Mouse (Mus musculus) thymus, postnatal 36 days (tissue): ENCODE data around the gene Adarb2.

Experiments
- DNase-seq, 2 experiments: peaks; one replicate each; pipeline ENCODE4 v3.0.0; 2022; ENCODE audit warnings: mixed read lengths in 2 of 2

Adarb2 gene

GRCm38 (mm10) chr13:8699831-8700230 is 497.2 kb downstream of the Adarb2 start:
- DNase-seq = no peak

DNA sequence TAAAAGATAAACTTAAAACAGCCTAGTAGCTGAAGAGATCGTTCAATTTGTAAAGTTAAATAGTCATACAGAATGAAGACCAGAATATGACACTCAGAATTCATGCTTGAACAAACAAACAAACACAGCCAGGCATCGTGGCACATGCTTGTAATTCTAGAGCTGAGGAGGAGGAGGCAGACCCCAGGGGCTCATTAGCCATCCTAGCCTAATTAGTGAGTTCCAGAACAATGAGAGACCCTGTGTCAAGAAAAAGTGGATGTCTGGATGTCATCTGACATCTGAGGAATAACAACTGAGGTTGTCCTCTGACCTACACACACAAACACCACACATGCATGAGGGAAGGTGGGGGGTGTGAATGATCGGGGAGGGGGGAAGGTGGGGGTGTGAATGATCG is 498.3 kb downstream of the Adarb2 start:
- DNase-seq = no peak

GRCm38 (mm10) chr13:8705296-8705695 is 502.6 kb downstream of the Adarb2 start:
- DNase-seq = no peak

- no peak for DNase-seq
These were observed 510.7 kb downstream of the Adarb2 start for GRCm38 (mm10) chr13:8713377-8713776.

DNA sequence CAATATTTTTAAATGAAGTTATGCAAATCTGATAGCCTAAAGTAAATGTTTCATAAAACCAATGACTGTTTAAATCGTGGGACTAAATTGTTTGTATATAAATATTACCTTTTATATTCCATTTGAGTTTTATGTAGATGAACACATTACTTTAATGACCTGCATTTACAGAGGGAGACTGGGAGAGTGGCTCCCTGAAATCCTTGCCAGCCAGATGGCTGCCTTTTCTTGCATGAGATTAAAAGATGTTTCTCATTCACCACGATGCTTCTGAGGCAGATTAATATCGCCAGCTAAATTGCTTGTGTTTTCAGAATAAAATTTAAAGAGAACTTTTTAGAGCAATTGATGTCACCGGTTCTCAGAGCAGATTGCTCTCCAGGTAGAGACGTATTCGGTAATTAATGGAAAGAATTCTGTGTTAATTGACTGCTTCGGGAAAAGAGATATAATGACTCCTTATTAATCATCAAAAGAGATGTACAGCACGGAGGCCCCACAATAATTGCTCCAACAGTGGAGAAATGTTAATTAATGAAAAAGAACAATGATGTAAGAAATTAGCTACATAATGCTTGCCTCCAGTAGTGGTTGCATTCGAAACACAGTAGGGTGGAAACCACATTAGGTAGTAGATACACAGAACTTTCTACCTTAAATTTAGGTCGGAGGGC is 527.4 kb downstream of the Adarb2 start:
- no peak for DNase-seq

GRCm38 (mm10) chr13:8737139-8737865 is 534.6 kb downstream of the Adarb2 start:
- DNase-seq = no peak

DNA sequence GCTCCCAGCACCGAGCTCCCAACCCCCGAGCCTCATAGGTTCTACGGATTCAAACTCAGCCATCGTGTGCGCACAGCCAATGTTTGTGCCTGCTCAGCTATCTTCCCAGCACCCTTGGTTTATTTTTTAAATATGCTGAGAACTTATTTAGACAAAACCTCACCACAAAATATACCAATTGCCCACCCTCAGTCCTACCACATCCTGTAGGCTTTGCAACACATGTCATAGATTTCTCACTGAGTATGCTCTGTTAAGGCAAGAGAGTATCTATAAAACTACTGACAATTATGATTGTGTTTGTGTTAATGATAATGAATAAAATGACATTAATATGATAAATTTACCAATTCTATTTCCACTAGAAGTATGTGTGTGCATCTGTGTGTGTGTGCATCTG is 540.1 kb downstream of the Adarb2 start:
- DNase-seq = no peak

DNA sequence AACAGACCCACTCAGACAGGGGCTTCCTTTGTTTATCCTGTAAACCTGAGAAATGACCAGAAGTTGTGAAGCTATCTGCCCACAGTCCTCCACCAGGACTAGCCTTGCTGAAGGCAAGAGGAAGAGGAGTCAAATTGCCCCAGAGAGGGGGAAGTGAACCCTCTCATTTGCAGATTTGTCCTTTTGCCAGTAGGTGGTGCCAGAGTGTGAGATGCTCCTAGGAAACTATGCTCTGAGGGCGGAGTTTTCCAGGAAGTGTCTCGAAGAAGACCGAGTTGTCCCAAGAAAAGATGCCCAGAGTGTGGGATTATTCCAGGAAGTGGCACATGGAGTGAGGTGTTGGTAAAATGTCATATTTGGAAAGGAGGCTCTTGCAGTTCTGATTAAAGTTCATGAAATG is 541.9 kb downstream of the Adarb2 start:
- peak in 1 of 2 experiments; percentile 4 for DNase-seq

DNA sequence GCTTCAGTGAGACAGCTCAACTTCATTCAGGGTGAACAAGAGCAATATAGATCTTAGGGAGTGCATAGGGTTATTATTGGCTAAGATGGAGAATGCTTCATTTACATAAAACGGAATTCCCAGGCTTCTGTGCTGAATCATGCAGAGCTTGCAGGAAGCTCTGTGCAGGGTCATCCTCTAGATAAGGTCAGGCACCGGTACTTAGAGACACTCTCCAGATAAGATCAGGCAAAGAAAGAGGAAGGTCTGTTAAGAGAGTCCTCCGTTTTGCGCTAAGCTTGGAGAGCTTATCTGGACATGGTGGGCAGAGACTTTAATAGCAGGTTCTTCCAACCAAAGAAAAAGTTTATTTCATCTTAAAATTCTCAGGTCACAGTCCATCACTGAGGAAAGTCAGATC is 542.9 kb downstream of the Adarb2 start:
- no peak for DNase-seq

DNA sequence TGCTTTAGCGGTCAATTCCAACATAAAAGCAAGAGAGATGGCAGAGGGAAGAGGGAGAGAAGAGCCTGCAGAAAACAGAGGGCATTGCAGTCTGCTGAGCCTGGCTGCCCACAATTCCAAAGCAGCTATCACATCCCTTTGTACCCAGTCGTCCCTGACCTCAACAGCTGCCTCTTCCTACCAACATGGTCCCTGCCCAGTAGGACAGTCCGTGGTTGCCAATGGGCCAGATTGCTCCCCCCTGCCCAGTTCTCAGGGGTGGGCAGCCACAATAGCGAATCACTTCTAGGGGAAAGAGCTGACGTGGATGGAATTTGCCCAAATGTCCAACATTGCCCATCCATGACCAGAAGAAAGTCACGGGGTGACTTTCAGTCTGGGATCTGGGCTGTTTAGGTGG is 546.8 kb downstream of the Adarb2 start:
- DNase-seq = no peak

DNA sequence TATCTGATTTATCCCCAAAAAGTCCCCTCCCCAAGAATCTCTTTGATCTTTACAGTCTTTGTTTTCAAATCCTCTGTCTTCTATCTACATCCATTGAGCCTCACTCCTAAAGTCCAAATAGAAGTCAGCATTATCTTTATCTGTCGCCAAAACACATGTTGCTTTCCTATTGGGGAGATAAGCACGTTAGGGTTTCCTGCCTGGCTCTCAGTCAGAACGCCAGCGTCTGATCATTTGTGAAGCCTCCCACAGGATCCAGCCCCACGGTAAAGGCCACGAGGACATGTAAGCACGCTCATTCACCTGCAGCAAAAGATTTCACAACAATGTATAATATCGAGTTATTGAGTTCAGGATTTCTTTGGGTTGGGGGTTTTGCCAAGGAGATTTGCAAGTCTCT is 558.3 kb downstream of the Adarb2 start:
- no peak for DNase-seq

DNA sequence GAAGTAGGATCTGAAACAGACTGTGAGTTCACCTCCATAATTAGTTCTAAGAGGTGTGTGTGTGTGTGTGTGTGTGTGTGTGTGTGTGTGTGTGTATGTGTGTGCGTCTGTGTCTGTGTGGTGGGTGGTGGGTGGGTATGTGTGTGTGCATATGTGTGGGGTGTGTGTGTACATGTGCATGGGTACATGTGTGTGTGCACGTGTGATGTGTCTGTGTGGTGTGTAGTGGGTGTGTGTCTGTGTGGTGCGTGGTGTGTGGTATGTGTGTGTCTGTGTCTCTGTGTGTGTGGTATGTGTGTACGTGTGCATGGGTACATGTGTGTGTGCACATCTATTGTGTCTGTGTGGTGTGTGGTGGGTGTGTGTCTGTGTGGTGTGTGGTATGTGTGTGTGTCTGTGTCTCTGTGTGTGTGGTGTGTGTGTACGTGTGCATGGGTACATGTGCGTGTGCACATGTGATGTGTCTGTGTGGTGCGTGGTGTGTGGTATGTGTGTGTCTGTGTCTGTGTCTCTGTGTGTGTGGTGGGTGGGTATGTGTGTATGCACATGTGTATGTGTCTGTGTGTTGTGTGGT is 567.1 kb downstream of the Adarb2 start:
- DNase-seq = no peak

DNA sequence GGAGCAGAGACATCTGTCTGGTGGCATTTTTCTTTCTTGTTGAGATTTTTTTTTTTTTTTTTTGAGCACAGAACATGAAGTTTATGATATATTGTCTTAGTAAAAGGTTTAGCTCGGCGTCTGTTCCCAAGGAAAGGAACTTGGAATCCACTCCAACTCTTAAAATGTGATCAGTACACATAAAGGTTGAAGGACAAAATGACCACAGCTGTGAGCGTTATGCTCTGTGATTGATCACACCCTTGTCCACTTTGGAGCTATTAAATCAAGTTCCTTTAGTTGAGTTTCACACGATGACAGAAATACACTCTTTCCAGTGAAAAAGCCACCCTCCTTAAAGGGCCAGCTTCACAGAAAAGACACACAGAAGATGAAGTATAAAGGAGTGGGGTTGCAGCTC is 568.0 kb downstream of the Adarb2 start:
- no peak for DNase-seq

DNA sequence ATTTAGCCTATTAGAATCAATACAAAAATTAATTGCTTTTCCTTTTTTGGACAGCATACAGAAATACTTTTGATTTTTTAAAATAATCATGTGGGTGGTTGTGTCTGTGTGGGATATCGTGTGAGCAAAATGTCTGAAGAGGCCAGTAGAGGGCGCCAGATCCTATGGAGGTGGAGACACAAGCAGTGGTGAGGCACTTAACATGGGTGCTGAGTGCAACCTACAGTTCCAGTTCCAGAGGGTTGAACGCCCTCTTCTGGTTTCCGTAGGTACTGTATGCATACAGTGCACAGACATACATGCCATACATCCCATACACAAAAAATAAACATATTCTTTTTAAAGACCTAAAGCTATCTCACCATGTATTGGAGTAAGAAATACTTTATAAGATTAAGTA is 577.8 kb downstream of the Adarb2 start:
- DNase-seq = peak; percentile 62 to 65

DNA sequence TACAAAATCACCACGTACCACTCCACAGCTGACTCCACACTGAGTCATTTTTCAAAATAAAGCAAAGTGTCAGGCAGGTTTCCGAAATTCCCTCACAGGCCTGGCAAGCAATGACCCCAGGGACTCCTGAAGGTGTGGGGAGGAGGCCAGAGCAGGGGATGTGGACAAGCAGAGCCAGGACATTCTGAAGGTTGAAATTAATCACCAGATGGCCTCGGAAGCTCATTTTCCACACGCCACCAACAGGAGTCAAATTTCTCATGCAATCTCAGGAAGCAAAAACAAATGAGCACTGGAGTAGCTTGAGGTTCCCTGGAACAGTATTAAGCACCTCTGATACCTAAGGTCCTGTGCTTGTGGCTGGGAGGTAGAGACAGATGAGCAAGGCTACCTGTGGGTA is 580.0 kb downstream of the Adarb2 start:
- no peak for DNase-seq

DNA sequence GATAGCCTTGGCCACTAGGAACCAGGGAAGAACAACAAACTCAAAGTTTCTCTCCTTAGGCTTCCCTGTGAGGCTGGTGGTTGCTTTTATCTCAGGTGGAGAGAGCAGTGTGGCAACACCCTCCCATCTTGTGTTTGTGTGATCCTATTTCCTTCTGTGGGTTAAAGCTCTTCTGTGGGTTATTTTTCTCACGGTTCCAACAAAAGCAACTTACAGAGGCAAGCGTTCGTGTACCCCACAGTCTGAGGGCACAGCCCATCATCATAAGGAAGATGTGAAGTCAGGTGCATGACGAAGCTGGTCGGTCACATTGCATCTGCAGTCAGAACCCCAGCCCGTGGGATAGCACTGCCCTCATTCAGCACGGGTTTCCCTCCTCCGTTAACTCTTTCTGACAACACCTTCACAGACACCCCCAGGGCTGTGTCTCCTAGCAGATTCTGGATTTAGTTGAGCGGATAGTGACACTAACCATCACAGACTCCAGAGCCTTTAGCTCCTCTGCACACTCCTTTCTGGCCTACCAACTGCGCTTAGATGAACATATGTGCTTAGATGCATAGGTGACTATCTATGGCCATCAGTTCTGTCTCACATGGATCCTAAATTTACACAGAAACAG is 581.1 kb downstream of the Adarb2 start:
- peak in 1 of 2 experiments; percentile 19 for DNase-seq

DNA sequence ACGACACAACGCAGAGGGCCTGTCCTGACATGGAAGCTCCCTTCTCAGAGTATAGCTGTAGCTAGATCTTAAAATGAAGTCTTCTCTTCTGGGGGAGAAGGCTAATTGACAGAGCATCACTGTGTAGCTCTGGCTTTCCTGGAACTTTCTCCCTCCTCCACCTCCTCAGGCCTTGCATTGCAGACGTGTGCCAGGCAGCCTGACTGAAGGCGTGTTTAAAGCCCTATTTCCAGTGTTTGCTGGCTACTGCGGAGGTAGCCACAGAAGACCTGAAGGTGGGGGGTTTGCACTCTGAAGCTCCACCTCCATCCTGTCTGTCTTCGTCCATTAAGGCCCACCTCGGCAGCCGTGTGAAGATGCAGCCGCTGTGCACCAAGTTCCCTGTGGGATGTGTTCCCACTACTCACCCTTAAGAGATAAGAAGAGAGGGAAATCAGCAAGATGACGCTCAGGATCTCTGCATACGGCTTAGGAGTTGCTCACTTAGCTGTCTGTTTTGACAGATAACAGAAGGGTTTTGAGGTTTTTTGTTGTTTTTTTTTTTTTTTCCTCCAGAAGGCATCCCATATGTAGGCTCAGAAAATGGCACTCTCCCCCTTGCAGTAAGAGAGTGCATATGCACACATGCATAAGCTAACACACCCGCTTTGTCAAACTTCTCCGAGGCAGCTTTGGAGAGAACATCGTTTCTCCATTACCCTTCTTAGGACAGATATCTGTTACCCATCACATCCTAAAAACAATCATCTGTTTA is 581.8 kb downstream of the Adarb2 start:
- no peak for DNase-seq

DNA sequence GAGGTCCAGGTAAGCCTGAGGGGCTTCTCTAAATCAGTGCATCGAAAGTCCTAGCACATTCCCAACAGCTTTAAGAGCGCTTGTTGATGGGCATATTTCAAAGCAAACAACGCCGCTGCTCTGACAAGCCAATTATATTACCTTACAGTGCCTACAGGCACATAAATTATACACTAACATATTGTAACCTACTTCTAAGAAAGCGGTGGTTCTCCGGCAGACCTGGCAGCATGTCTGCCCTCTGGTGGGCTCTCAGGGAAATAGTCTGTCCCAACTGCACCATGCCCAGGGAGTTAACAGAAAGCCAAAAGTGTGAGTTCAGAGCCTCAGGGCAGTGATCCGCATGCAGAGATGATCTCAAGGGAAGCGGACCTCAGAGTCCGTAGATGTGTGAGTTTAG is 582.5 kb downstream of the Adarb2 start:
- peak; percentile 32 to 38 for DNase-seq

DNA sequence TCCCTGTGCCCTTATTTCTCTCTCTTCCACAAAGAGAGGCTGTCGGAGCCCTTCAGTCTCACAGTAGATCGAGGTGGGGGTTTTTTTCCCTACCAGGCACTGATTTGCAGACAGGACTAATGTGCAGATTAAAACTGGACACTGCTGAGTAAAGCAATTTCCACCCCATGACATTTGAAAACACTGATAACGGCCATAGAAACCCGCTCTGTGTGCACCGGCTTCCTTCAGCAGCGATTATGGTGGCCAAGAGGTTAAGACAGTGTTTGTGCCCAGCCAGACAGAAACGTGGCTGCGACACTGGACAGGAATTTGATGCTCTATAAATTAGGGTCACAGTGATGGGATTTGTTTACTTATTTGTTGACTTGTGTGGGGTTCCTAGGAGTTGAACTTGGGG is 590.6 kb downstream of the Adarb2 start:
- DNase-seq = no peak

- no peak for DNase-seq
These were observed 597.9 kb downstream of the Adarb2 start for GRCm38 (mm10) chr13:8800576-8800975.

- no peak for DNase-seq
These were observed 603.3 kb downstream of the Adarb2 start for GRCm38 (mm10) chr13:8805931-8806330.
